Mouse (Mus musculus) ovary, adult 18-20 months (tissue): Measurements from ENCODE around the gene Olfr406.
A peak's percentile ranks its signal among the peaks of the same experiment; 100 is the strongest.

Experiments used
- DNase-seq: peaks from one replicate; pipeline ENCODE4 v3.0.0; 2022; ENCODE audit warnings: low spot score, mixed read lengths

Gene Olfr406

GRCm38 (mm10) chr11:74259508-74259907 is at the start of gene Olfr406:
Gene Olfr406 (plus strand): TSS chr11:74259808.
- DNase-seq: no peak

DNA sequence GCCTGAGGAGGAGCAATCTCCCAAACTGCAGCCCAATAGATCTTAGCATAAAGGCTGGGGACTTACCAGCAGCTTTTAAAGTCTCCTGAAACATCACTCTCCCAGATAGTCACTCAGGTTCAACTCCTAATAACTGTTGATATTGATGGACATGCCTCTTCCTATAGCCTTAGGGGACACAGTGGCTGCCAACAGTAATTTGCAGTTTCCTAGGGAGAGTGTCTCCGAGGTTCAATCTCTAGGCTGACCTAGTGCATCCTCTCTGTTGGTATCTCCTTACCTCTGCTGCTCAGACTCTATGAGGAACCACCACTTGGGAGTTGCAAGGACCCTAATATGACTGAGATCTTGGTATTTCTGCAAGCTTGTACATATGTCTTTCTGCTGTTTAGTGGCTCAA is 48.3 kb upstream of the Olfr406 start, which contains the start of gene Olfr43:
TSS of gene Olfr43 (minus strand) at position 101 of the 400 bp plus-strand sequence.
- no peak for DNase-seq

DNA sequence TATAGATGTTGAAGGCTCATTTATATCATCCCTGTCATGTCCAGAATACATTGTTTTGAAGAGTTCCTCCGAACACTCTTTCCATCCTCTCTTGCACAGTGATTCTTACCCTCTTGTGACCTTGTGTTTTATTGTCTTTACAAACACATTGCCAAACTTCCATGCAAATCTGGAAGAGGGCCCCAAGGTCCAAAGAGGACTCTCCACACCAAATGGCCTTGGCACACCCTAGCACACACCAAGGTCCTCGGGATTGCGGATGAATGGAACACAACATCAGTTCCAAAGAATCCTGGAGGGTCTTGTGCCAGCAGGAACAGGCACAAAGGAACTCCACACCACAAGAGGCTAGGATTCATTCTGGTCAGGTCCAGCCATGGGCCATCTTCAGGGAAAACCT is 18.4 kb upstream of the Olfr406 start:
- peak; percentile 27 for DNase-seq

- no peak for DNase-seq
These were observed 23.8 kb downstream of the Olfr406 start, which contains the start of gene Olfr59 for GRCm38 (mm10) chr11:74283436-74283835. Gene Olfr59 (plus strand): TSS chr11:74283736.

- DNase-seq: no peak
These were observed 27.6 kb downstream of the Olfr406 start for GRCm38 (mm10) chr11:74287256-74287655.
